Mouse (Mus musculus) hindbrain, embryonic 16.5 days (tissue): Measurements from ENCODE around the gene Sec63. TPM values are rescaled to one million over a fixed set of nuclear protein-coding genes. Genes with fewer than 3 reads are reported as not detected.
A peak's percentile ranks its signal among the peaks of the same experiment; 100 is the strongest.

Source experiments
- ATAC-seq: fragments of 200-750 bp; cut with Nextera tagmentation; 2 replicates; pipeline ENCODE4 v1.8.0; 2017; ENCODE audit warnings: moderate TSS enrichment, moderate library complexity
- H3K27ac ChIP-seq: fragments of 300-500 bp; sonication (generic); 2 replicates; pipeline ENCODE4 v1.5.1; 2014; ENCODE audit warnings: low read depth, mild to moderate bottlenecking, control low read depth, low read length, moderate library complexity
- H3K27me3 ChIP-seq: fragments of 300-500 bp; sonication (generic); replicated peaks from 2 replicates; pipeline ENCODE4 v1.6.1; 2014; ENCODE audit warnings: low read length; ENCODE audit not compliant: control insufficient read depth, insufficient read depth
- H3K36me3 ChIP-seq: fragments of 300-500 bp; sonication (generic); 2 replicates; pipeline ENCODE4 v1.6.1; 2014; ENCODE audit warnings: mild to moderate bottlenecking, low read length, moderate library complexity, mixed read lengths; ENCODE audit not compliant: control insufficient read depth, insufficient read depth
- H3K4me1 ChIP-seq: fragments of 300-500 bp; sonication (generic); 2 replicates; pipeline ENCODE4 v1.6.1; 2014; ENCODE audit warnings: low read depth, low read length; ENCODE audit not compliant: control insufficient read depth, insufficient read depth
- H3K4me2 ChIP-seq: fragments of 300-500 bp; sonication (generic); 2 replicates; pipeline ENCODE4 v1.6.1; 2014; ENCODE audit warnings: mild to moderate bottlenecking, low read length, control low read depth, moderate library complexity
- H3K4me3 ChIP-seq: fragments of 300-500 bp; sonication (generic); 2 replicates; pipeline ENCODE4 v1.5.1; 2014; ENCODE audit warnings: mild to moderate bottlenecking, low read length, control low read depth, moderate library complexity
- H3K9ac ChIP-seq: fragments of 300-500 bp; sonication (generic); 2 replicates; pipeline ENCODE4 v1.6.1; 2014; ENCODE audit warnings: low read depth, mild to moderate bottlenecking, control low read depth, low read length, moderate library complexity
- H3K9me3 ChIP-seq: fragments of 300-500 bp; sonication (generic); 2 replicates; pipeline ENCODE4 v1.6.1; 2014; ENCODE audit warnings: mild to moderate bottlenecking, low read length, moderate library complexity; ENCODE audit not compliant: control insufficient read depth
- WGBS: fragments of 180-500 bp; shearing (Covaris S2); extraction: QIAGEN DNeasy Blood & Tissue Kit; methylation state at CpG from one replicate; pipeline ENCODE4 v1.1.7; 2014; 5-methylcytosine and 5-hydroxymethylcytosine counted together
- polyA plus RNA-seq: library from polyadenylated mRNA; unstranded; fragments of >200 nt; fragmentation: Nextera tagmentation; extraction: Ambion mirVana; gene quantifications from 2 replicates; pipeline ENCODE4 v1.2.1, GENCODE M21; 2015

Gene Sec63
- polyA plus RNA-seq, 1 experiment from 2014 or later, result 16.6 TPM

DNA sequence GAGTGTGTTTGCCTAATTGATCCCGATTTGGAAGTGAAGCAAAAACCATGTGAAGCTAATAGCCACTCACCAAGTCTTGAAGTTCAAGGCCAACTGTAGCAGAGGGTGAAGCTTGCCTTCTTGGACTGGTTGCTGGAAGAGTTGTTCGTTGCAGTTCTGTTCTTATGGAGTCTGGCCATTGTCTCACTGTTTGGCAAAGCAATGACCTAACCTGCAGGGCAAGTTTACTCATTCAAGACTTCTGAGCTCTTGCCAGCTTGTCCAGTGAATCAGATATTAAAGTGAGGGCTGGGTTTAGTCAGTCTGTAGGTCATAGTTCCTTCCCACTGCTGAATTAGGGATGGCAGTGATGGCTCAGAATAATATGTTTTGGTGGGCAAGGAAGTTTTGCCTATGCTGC lies 7.0 kb upstream of the Sec63 start:
- Histone ChIP-seq H3K36me3 (no peaks in the 10 kb centered on the region), H3K9ac (no peak overlapping the region), H3K27me3 (no peaks in the 10 kb centered on the region), H3K4me3 (no peak overlapping the region), H3K4me1 (no peaks in the 10 kb centered on the region), H3K9me3 (no peaks in the 10 kb centered on the region), H3K27ac (no peak overlapping the region), H3K4me2 (no peak overlapping the region)
- 76% methylated on average over 2 of the region's 2 CpGs for WGBS
- ATAC-seq, result no peak

DNA sequence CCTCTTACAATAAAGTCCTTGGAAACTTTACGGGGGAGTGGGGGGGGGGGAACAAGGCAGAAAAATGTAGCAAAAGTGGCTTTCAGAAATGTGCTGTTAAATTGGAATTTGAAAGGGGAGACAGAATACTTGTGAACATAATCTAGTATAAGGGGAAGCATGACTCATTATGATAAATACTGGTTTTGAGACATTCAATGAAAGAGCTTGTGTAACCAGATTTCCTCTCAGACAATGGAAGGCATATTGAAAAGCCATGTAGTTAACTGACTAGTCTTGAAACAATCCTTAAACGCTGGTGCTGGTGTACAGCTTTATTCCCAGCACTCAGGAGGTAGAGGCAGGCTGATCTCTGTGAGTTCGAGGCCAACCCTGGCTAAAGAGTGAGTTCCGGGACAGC lies 1.6 kb upstream of the Sec63 start:
- H3K9ac ChIP-seq, result no peak overlapping the region
- no peak overlapping the region for H3K27ac ChIP-seq
- H3K4me2 ChIP-seq, result no peak overlapping the region
- no peak for ATAC-seq
- H3K4me3 ChIP-seq, result no peak overlapping the region
- 89% methylated on average over 4 of the region's 4 CpGs for WGBS
- H3K27me3 ChIP-seq, result no peaks in the 10 kb centered on the region
- peaks cover 19% of the 10 kb centered on the region for H3K4me1 ChIP-seq
- no peaks in the 10 kb centered on the region for H3K36me3 ChIP-seq
- H3K9me3 ChIP-seq, result no peaks in the 10 kb centered on the region

DNA sequence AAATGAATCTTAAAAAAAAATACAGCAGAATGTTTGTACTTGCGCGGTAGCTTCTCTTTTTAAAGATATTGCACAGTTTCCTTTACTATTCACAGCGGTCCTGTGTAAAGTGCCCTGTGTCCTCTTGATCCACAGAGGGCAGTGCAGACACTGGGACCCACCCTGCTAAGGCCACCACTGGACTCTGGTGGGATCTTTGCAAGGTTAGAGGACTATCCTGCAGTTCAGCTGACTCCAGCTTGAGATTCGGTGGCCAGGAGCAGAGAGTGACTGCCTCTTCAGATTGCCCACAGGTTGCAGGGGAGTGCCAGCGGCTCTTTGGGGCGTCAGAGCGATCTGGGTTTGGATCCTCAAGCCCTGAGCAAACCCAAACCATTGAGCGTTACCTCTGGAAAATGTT lies 967 bp upstream of the Sec63 start:
- no peak for ATAC-seq
- Histone ChIP-seq H3K4me2 (no peak overlapping the region), H3K27me3 (no peaks in the 10 kb centered on the region), H3K36me3 (no peaks in the 10 kb centered on the region), H3K9me3 (no peaks in the 10 kb centered on the region), H3K9ac (no peak overlapping the region), H3K4me1 (peaks cover 19% of the 10 kb centered on the region), H3K27ac (no peak overlapping the region), H3K4me3 (no peak overlapping the region)
- 61% methylated on average over 8 of the region's 8 CpGs for WGBS

DNA sequence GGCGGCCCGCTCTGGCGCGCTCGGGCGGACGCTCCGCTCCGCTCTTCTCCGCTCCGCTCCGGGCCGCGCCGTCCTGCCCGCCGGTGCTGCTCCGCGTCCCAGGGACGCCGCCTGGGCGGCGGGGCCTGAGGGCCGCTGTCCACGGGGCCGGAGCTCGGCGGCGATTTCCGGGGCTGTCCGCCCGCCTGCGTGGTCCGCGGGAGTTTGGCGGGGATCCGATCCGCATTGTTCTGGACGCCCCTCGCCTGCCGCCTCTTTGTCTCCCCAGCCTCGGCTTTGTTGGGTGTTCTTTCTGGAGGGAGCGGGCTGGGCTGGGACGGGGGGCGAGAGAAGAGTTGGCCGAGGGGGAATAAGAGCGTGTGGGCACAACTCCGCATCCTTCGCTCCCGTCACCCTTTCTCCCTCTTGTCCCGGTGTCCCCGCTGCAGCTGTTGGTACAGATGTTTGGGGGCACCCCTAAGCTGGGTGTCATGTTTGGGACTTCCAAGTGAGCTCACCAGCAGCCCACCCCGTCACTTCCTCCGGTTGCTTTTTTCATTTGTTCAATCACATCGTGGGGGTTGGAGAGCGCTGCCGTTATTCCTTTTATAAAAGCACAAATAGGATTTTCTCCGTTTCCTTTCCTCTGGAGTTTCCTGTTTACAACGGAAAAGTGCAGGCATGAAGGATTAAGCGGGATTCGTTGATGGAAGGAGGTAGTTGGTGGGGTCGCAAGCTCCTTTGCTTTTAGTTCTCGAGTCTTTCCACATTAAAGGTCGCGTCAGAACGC lies 789 bp downstream of the Sec63 start:
- Histone ChIP-seq H3K9me3 (no peaks in the 10 kb centered on the region), H3K4me2 (peak overlapping the region; percentile 87), H3K36me3 (no peaks in the 10 kb centered on the region), H3K4me1 (peaks cover 19% of the 10 kb centered on the region), H3K27me3 (no peaks in the 10 kb centered on the region), H3K27ac (peak overlapping the region; percentile 94), H3K4me3 (peak overlapping the region; percentile 98), H3K9ac (peak overlapping the region; percentile 98)
- no peak; the same call in none of the 2 replicates for ATAC-seq
- WGBS, result under 1% methylated on average over 58 of the region's 66 CpGs

DNA sequence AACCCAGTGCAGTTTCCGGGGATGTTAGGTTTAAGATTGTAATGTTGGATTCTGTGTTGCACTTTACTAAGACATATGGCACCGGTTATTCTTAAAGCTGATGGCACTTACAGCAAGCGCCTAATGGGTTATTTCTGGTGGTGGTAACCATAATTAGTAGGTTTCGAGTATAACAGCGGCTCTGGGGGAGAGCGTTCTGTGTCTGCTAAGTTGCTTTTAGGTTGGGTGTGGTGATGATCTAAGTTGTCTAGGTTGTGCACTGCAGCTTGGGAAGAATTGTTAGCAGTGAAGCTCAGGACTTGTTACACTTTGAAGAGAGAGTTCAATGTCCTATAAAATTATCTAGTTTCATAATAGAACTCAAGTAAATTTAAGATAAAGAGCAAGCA lies 1.4 kb downstream of the Sec63 start:
- Histone ChIP-seq H3K36me3 (no peaks in the 10 kb centered on the region), H3K4me1 (peaks cover 19% of the 10 kb centered on the region), H3K9me3 (no peaks in the 10 kb centered on the region), H3K27me3 (no peaks in the 10 kb centered on the region), H3K4me3 (peak overlapping the region; percentile 98), H3K9ac (peak overlapping the region; percentile 98), H3K27ac (peak overlapping the region; percentile 94), H3K4me2 (peak overlapping the region; percentile 87)
- 3% methylated on average over 6 of the region's 6 CpGs for WGBS
- ATAC-seq, result no peak

DNA sequence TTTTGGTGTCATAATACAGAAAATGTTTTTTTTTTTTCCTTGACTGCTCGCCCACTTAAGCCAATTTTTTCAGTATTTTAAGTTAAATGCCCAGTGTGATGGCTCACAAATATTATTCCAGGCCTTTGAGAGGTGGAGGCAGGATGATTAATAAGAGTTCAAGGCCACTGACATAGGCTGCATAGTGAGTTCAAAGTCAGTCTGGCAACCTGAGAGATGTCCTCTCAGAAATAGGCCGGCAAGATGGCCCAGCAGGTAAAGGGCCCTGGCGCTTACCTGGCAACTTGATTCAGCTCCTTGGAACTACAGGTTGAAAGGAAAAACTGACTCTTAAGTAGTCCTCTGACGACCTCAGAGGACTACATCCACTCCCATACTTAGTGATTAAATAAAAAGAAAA lies 1.9 kb downstream of the Sec63 start:
- ATAC-seq, result no peak
- WGBS, result 37% methylated on average over 4 of the region's 4 CpGs
- H3K9ac ChIP-seq, result peak overlapping the region; percentile 47; the same call in 1 of the 2 replicates
- no peaks in the 10 kb centered on the region for H3K9me3 ChIP-seq
- H3K36me3 ChIP-seq, result no peaks in the 10 kb centered on the region
- peak overlapping the region; percentile 98 for H3K4me3 ChIP-seq
- H3K27ac ChIP-seq, result no peak overlapping the region
- peaks cover 19% of the 10 kb centered on the region for H3K4me1 ChIP-seq
- no peaks in the 10 kb centered on the region for H3K27me3 ChIP-seq
- peak overlapping the region; percentile 87 for H3K4me2 ChIP-seq

DNA sequence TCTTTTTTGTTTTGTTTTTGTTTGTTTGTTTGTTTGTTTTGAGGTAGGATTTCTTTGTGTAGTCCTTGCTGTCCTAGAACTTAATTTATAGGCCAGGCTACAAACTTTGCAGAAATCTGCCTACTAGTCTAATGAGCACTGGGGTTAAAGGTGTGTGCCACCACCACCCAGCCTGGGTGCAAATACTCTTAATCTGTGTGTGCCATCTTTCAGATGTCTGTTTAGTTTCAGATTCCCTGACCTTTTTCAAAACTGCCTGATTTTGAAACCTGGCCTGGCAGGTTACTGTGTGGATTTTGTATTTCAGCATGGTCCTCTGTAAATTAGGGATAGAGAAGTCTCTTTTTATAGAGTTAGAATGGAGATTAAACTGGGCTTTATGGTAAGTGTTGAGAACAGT lies 4.0 kb downstream of the Sec63 start:
- Histone ChIP-seq H3K9ac (no peak overlapping the region), H3K36me3 (no peaks in the 10 kb centered on the region), H3K27ac (no peak overlapping the region), H3K4me3 (no peak overlapping the region), H3K4me2 (no peak overlapping the region), H3K27me3 (no peaks in the 10 kb centered on the region), H3K4me1 (peaks cover 19% of the 10 kb centered on the region), H3K9me3 (no peaks in the 10 kb centered on the region)
- no peak for ATAC-seq

DNA sequence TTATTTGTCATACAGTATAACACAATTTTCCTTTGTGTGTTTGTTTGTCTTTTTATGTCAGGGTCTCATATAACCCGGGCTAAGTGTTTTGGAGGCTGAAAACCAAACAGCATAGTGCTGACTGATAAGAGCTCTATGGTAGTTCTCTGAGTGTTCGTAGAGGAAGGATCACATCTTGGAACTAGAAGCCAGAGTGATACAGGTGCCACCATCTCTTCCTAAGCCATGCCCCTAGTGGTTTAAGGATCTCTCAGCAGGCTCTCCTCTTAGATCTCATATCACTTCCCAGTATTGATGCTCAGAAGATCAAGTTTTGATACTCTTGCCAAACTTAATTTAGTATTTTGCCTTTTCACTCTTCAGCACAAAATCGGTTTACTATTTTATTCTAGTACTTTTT lies 14.2 kb downstream of the Sec63 start:
- no peaks in the 10 kb centered on the region for H3K36me3 ChIP-seq
- no peak overlapping the region for H3K4me2 ChIP-seq
- H3K9ac ChIP-seq, result no peak overlapping the region
- ATAC-seq, result no peak
- 93% methylated on average over 3 of the region's 3 CpGs for WGBS
- H3K9me3 ChIP-seq, result no peaks in the 10 kb centered on the region
- no peak overlapping the region for H3K27ac ChIP-seq
- H3K4me1 ChIP-seq, result no peaks in the 10 kb centered on the region
- no peaks in the 10 kb centered on the region for H3K27me3 ChIP-seq
- no peak overlapping the region for H3K4me3 ChIP-seq

DNA sequence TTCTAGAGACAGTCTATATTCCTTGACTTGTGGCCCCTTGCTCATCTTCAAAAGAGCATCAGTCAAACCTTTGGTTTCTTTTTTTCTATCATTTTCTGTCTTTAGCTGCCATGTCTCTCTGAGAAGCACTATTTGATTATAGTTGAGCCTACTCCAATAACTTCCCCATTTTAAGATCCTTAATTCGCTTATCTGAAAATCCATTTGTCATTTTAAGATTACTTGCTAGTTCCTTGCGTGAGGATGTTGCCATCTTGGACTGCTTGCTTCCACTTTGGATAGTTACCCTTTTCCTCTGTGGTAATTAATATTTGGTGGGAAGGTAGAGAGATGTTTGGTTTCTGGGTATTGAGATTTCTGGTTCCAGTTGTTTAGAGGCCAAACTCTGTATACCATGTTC lies 19.5 kb downstream of the Sec63 start:
- no peak for ATAC-seq
- Histone ChIP-seq H3K9me3 (no peaks in the 10 kb centered on the region), H3K36me3 (no peaks in the 10 kb centered on the region), H3K4me1 (no peaks in the 10 kb centered on the region), H3K4me2 (no peak overlapping the region), H3K9ac (no peak overlapping the region), H3K4me3 (no peak overlapping the region), H3K27me3 (no peaks in the 10 kb centered on the region), H3K27ac (no peak overlapping the region)
- whole genome bisulfite sequencing, result 92% methylated on average over 2 of the region's 2 CpGs
